Mouse (Mus musculus): ENCODE measurements around the gene Ddhd1.

GRCm38 (mm10) chr14:45552431-45552830 is 105.5 kb downstream of the Ddhd1 start:
- TF ChIP-seq TCF12 (IDR thresholded peaks at IDR 0.05; ENCODE audit: insufficient read depth, poor library complexity, severe bottlenecking) = no peak
- TF ChIP-seq MYOD1 (IDR thresholded peaks at IDR 0.05; ENCODE audit: control insufficient read depth in 1 of 3, insufficient read length in 2 of 3, low read depth in 2 of 3) = no peak
- TF ChIP-seq POLR2A (IDR thresholded peaks at IDR 0.05; ENCODE audit: insufficient read length, low read depth) = no peak
- TF ChIP-seq SRF (IDR thresholded peaks at IDR 0.05; ENCODE audit: control insufficient read depth, insufficient read length, low read depth) = no peak
- no peak for TF ChIP-seq MAX (IDR thresholded peaks at IDR 0.05; ENCODE audit: low read depth)
- TF ChIP-seq USF1 (IDR thresholded peaks at IDR 0.05; ENCODE audit: low read depth) = no peak
- TF ChIP-seq MYOG (IDR thresholded peaks at IDR 0.05; ENCODE audit: control insufficient read depth in 1 of 3, insufficient read depth in 1 of 3, insufficient read length in 2 of 3, low read depth in 2 of 3) = no peak
- TF ChIP-seq TCF3 (IDR thresholded peaks at IDR 0.05; ENCODE audit: insufficient read length, low read depth) = no peak
- no peak for TF ChIP-seq POLR2AphosphoS2 (IDR thresholded peaks at IDR 0.05; ENCODE audit: insufficient read length, low read depth)
- no peak for TF ChIP-seq CEBPB (IDR thresholded peaks at IDR 0.05; ENCODE audit: insufficient read depth, poor library complexity, severe bottlenecking)
- TF ChIP-seq E2F4 (IDR thresholded peaks at IDR 0.05; ENCODE audit: insufficient read depth) = no peak

Measured in myocyte (in vitro differentiated cells).